Mouse (Mus musculus) myocyte (in vitro differentiated cells): ENCODE results near the gene Aqp2. TPM values are rescaled to one million over a fixed set of nuclear protein-coding genes. Genes with fewer than 3 reads are reported as not detected.

Source experiments
- H3K27me3 ChIP-seq: one replicate; pipeline ENCODE4 v1.6.1; 2011; ENCODE audit not compliant: control insufficient read depth, insufficient read depth, insufficient read length
- H3K36me3 ChIP-seq: one replicate; pipeline ENCODE4 v1.6.1; 2011; ENCODE audit not compliant: control insufficient read depth, insufficient read depth
- H3K4me2 ChIP-seq: one replicate; pipeline ENCODE4 v1.6.1; 2011; ENCODE audit warnings: low read depth, control low read depth
- H3K4me3 ChIP-seq: one replicate; pipeline ENCODE4 v1.5.1; 2011; ENCODE audit warnings: mild to moderate bottlenecking, control low read depth, moderate library complexity
- H3K79me2 ChIP-seq: one replicate; pipeline ENCODE4 v1.6.1; 2011; ENCODE audit not compliant: control insufficient read depth, insufficient read depth
- H3ac ChIP-seq: one replicate; pipeline ENCODE4 v1.6.1; 2011; ENCODE audit not compliant: control insufficient read depth, insufficient read length
- CEBPB ChIP-seq: IDR thresholded peaks from 2 replicates; pipeline ENCODE4 v1.6.1; 2011; ENCODE audit warnings: mild to moderate bottlenecking, moderate library complexity; ENCODE audit not compliant: poor library complexity, insufficient read depth, severe bottlenecking
- E2F4 ChIP-seq: IDR thresholded peaks from one replicate; pipeline ENCODE4 v1.6.1; 2011; ENCODE audit warnings: mild to moderate bottlenecking, control low read depth, moderate library complexity; ENCODE audit not compliant: insufficient read depth
- MAX ChIP-seq: IDR thresholded peaks from one replicate; pipeline ENCODE4 v1.6.1; 2011; ENCODE audit warnings: low read depth, mild to moderate bottlenecking, control low read depth
- MYOD1 ChIP-seq, 3 experiments: IDR thresholded peaks; one replicate each; pipeline ENCODE4 v1.6.1; 2011; ENCODE audit warnings: control low read depth in 2 of 3, low read depth in 2 of 3, mild to moderate bottlenecking in 2 of 3, moderate library complexity in 1 of 3; ENCODE audit not compliant: insufficient read length in 2 of 3, control insufficient read depth in 1 of 3
- MYOG ChIP-seq, 3 experiments: IDR thresholded peaks; one replicate each; pipeline ENCODE4 v1.6.1; 2011; ENCODE audit warnings: control low read depth in 2 of 3, low read depth in 2 of 3, mild to moderate bottlenecking in 2 of 3; ENCODE audit not compliant: insufficient read length in 2 of 3, control insufficient read depth in 1 of 3, insufficient read depth in 1 of 3
- POLR2A ChIP-seq: IDR thresholded peaks from one replicate; pipeline ENCODE4 v1.6.1; 2011; ENCODE audit warnings: low read depth, mild to moderate bottlenecking, control low read depth, moderate library complexity; ENCODE audit not compliant: insufficient read length
- POLR2AphosphoS2 ChIP-seq: IDR thresholded peaks from one replicate; pipeline ENCODE4 v1.6.1; 2011; ENCODE audit warnings: low read depth, control low read depth; ENCODE audit not compliant: insufficient read length
- REST ChIP-seq: IDR thresholded peaks from one replicate; pipeline ENCODE4 v1.6.1; 2011; ENCODE audit warnings: mild to moderate bottlenecking, control low read depth, moderate library complexity; ENCODE audit not compliant: insufficient read depth, insufficient read length
- SRF ChIP-seq: IDR thresholded peaks from one replicate; pipeline ENCODE4 v1.6.1; 2011; ENCODE audit warnings: low read depth; ENCODE audit not compliant: control insufficient read depth, insufficient read length
- TCF12 ChIP-seq: IDR thresholded peaks from one replicate; pipeline ENCODE4 v1.6.1; 2011; ENCODE audit warnings: mild to moderate bottlenecking, control low read depth; ENCODE audit not compliant: poor library complexity, insufficient read depth, severe bottlenecking
- TCF3 ChIP-seq: IDR thresholded peaks from one replicate; pipeline ENCODE4 v1.6.1; 2011; ENCODE audit warnings: low read depth, control low read depth; ENCODE audit not compliant: insufficient read length
- USF1 ChIP-seq: IDR thresholded peaks from one replicate; pipeline ENCODE4 v1.6.1; 2011; ENCODE audit warnings: low read depth, mild to moderate bottlenecking, control low read depth, moderate library complexity
- polyA plus RNA-seq: library from polyadenylated mRNA; unstranded; fragments of >200 nt; fragmentation: generic; extraction: Trizol; gene quantifications from one replicate; pipeline ENCODE4 v1.2.1, GENCODE M21; 2012; ENCODE audit warnings: missing spikeins

Gene Aqp2
- polyA plus RNA-seq, 1 experiment = 0.02 TPM

DNA sequence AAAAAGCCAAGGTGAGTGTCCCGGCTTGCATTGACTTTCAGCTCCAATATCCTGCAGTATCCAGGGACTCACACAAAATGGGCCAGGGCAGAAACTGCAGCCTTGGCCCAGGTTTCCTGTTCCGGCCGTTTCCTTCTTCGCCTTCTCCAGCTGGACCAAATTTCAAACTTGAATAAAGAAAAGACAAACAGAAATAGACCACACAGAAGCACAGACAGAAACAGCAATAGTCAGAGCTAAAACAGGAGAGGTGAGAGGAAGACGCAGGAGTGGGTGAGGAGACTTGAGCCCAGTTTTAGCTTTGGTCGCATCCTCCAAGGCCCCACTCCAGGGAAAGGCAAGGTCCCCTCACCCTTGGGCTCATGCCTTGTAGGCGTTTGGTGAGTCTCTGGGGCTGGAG is 24.4 kb downstream of the Aqp2 start:
- peaks cover 11% of the 10 kb centered on the region for H3K27me3 ChIP-seq
- H3K4me3 ChIP-seq = no peak overlapping the region
- H3ac ChIP-seq = no peak overlapping the region
- no peaks in the 10 kb centered on the region for H3K36me3 ChIP-seq
- no peak overlapping the region for H3K4me2 ChIP-seq
- no peaks in the 10 kb centered on the region for H3K79me2 ChIP-seq
- no peak for TF ChIP-seq POLR2A
- TF ChIP-seq E2F4 = no peak
- TF ChIP-seq MAX = no peak
- TF ChIP-seq MYOG (IDR thresholded peaks at IDR 0.05; ENCODE audit: control insufficient read depth in 1 of 3, insufficient read depth in 1 of 3, insufficient read length in 2 of 3, low read depth in 2 of 3) = no peak
- TF ChIP-seq TCF12 = no peak
- no peak for TF ChIP-seq POLR2AphosphoS2
- no peak for TF ChIP-seq REST
- TF ChIP-seq SRF = no peak
- no peak for TF ChIP-seq MYOD1 (IDR thresholded peaks at IDR 0.05; ENCODE audit: control insufficient read depth in 1 of 3, insufficient read length in 2 of 3, low read depth in 2 of 3)
- no peak for TF ChIP-seq CEBPB
- no peak for TF ChIP-seq TCF3
- no peak for TF ChIP-seq USF1

DNA sequence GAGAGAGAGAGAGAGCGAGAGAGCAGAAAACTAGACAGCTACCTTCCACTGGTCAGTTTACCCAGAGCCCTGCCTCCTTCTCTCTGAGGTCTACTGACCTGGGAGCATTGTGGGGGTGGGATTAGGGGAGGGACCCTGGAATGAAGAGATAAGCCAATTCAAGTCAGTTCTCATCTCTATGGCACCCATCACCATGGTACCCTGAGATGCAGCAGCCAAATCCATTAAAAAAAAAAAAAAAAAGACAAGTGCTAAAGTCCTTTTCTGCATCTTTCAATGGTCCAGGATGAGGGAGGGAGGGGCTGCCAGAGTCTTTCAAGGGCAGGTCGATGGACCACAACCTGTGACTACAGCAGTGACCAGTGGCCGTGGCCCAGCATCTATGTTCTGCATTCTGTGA is 26.7 kb downstream of the Aqp2 start:
- Histone ChIP-seq H3K79me2 (no peaks in the 10 kb centered on the region), H3K27me3 (peaks cover 11% of the 10 kb centered on the region)
- TF ChIP-seq CEBPB = no peak
- no peak for TF ChIP-seq MAX

GRCm38 (mm10) chr15:99606515-99606914 is 27.7 kb downstream of the Aqp2 start:
- Histone ChIP-seq H3K36me3 (no peaks in the 10 kb centered on the region), H3K4me2 (no peak overlapping the region), H3K4me3 (no peak overlapping the region), H3K79me2 (no peaks in the 10 kb centered on the region), H3K27me3 (peaks cover 5% of the 10 kb centered on the region), H3ac (no peak overlapping the region)
- TF ChIP-seq CEBPB (no peak), POLR2AphosphoS2 (no peak), E2F4 (no peak)

More for the DNA sequence above, 26.7 kb downstream of the Aqp2 start:
- Histone ChIP-seq H3K4me3 (no peak overlapping the region), H3ac (no peak overlapping the region), H3K36me3 (no peaks in the 10 kb centered on the region), H3K4me2 (no peak overlapping the region)

GRCm38 (mm10) chr15:99607388-99608113 is 28.7 kb downstream of the Aqp2 start:
- no peaks in the 10 kb centered on the region for H3K36me3 ChIP-seq
- no peak for TF ChIP-seq USF1
- no peak for TF ChIP-seq CEBPB
- TF ChIP-seq MAX = no peak
- TF ChIP-seq REST = no peak
- TF ChIP-seq TCF12 = no peak
- no peak for TF ChIP-seq MYOG (IDR thresholded peaks at IDR 0.05; ENCODE audit: control insufficient read depth in 1 of 3, insufficient read depth in 1 of 3, insufficient read length in 2 of 3, low read depth in 2 of 3)
- TF ChIP-seq MYOD1 (IDR thresholded peaks at IDR 0.05; ENCODE audit: control insufficient read depth in 1 of 3, insufficient read length in 2 of 3, low read depth in 2 of 3) = no peak
- no peak for TF ChIP-seq E2F4
- no peak for TF ChIP-seq POLR2A
- no peak for TF ChIP-seq POLR2AphosphoS2
- TF ChIP-seq SRF = no peak
- TF ChIP-seq TCF3 = no peak
- H3ac ChIP-seq = no peak overlapping the region
- H3K27me3 ChIP-seq = peaks cover under 1% of the 10 kb centered on the region
- H3K79me2 ChIP-seq = no peaks in the 10 kb centered on the region
- H3K4me2 ChIP-seq = no peak overlapping the region
- H3K4me3 ChIP-seq = no peak overlapping the region

DNA sequence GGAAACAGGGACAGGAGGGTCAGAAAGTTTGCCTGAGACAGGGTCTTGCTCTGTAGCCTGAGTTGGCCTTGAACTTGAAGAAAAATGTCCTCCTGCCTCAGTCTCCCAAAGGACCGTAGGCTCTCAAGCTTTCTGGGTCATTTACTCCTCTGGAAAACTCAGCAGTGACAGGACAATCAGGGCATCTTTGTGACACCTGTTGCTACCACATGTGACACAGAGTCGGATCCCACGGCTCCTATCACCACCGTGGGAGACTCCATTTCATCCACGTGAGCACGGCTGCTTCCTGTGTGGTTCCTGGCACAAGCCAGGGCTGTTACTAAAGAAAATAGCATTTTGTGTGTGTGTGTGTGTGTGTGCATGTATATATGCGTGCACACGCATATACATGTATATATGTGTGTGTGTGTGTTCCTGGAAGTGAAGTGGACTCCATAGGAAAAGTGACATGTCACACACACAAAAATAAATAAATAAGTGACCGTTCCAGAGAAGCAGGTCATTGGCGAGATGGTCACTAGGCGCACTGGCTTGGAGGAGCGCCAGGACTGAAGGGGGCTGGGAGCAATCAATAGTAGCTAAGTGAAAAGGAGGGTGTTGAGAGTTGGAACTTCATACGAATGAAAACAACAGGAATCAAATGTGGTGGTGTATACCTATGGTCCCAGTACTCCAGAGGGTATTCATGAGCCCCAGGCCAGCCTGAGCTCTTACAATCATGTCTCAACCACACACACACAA is 29.7 kb downstream of the Aqp2 start:
- H3K4me3 ChIP-seq = no peak overlapping the region
- H3K79me2 ChIP-seq = no peaks in the 10 kb centered on the region
- no peaks in the 10 kb centered on the region for H3K27me3 ChIP-seq
- TF ChIP-seq MYOD1 (IDR thresholded peaks at IDR 0.05; ENCODE audit: control insufficient read depth in 1 of 3, insufficient read length in 2 of 3, low read depth in 2 of 3) = peak in 2 of 3 experiments; percentile 28 to 77
- TF ChIP-seq TCF12 = no peak
- no peak for TF ChIP-seq POLR2AphosphoS2
- TF ChIP-seq MYOG (IDR thresholded peaks at IDR 0.05; ENCODE audit: control insufficient read depth in 1 of 3, insufficient read depth in 1 of 3, insufficient read length in 2 of 3, low read depth in 2 of 3) = peak in 2 of 3 experiments; percentile 9 to 64
- no peak for TF ChIP-seq SRF
- no peak overlapping the region for H3K4me2 ChIP-seq
- no peaks in the 10 kb centered on the region for H3K36me3 ChIP-seq
- H3ac ChIP-seq = no peak overlapping the region
